8 mouse cellular contexts compared by ENCODE assay signal in genomic region chr7:73399501-73400044, GRCm38 (mm10). TPM values are rescaled to one million over a fixed set of nuclear protein-coding genes. Genes with fewer than 3 reads are reported as not detected.
A peak's percentile ranks its signal among the peaks of the same experiment; 100 is the strongest.
DNase-seq lines count a peak whose midpoint lies in the region; ATAC-seq and TF ChIP-seq lines count a peak whose summit lies in the region.

No protein-coding gene starts in this region.

- DNase-seq in B cell, adult 2 months, result peak; percentile 70 to 71
- peak; percentile 83 for DNase-seq in adrenal gland, adult 2 months
- peak; percentile 91 for DNase-seq in embryo, embryonic 10 days (ENCODE audit: low spot score)
- DNase-seq in heart, adult 8-10 months (ENCODE audit: low spot score), result peak; percentile 74
- DNase-seq in kidney, adult 2 months, result peak; percentile 73
- peak in 1 of 3 experiments; percentile 7 for DNase-seq in liver, embryonic 14.5 days (ENCODE audit: low read depth in 3 of 3, low spot score in 3 of 3)
- DNase-seq in neural tube, embryonic 10.5 days (ENCODE audit: extremely low spot score, low spot score), result peak; percentile 88
- DNase-seq in urinary bladder, postnatal 10 days (ENCODE audit: low spot score), result peak; percentile 60

- H3K36me3 ChIP-seq in kidney, adult 2 months (ENCODE audit: control insufficient read depth, insufficient read depth, low read length), result no peaks in the 10 kb centered on the region
- H3K36me3 ChIP-seq in liver, embryonic 14.5 days (replicated peaks; ENCODE audit: control insufficient read depth, insufficient read depth, low read depth), result no peaks in the 10 kb centered on the region

- H3K9ac ChIP-seq in liver, embryonic 14.5 days (replicated peaks), result no peak overlapping the region

- peak overlapping the region; percentile 38 for H3K4me3 ChIP-seq in kidney, adult 2 months (ENCODE audit: insufficient read depth, low read depth, low read length)
- no peak overlapping the region for H3K4me3 ChIP-seq in liver, embryonic 14.5 days (ENCODE audit: insufficient read depth in 1 of 2, low read depth in 2 of 2, low read length in 2 of 2)

- WGBS in kidney, adult 2 months, result 3% methylated on average over 19 of the region's 19 CpGs
- 2% methylated on average over 19 of the region's 19 CpGs for WGBS in liver, embryonic 14.5 days (ENCODE audit: insufficient replicate concordance)

- no peaks in the 10 kb centered on the region for H3K9me3 ChIP-seq in liver, embryonic 14.5 days (ENCODE audit: control insufficient read depth, low read length)

- H3K4me2 ChIP-seq in liver, embryonic 14.5 days (ENCODE audit: low read depth), result peak overlapping the region; percentile 25

- TF ChIP-seq POLR2A in kidney, adult 2 months (IDR thresholded peaks at IDR 0.05; ENCODE audit: low read depth, low read length), result no peak

- no peak overlapping the region for H3K27ac ChIP-seq in kidney, adult 2 months (ENCODE audit: insufficient read depth, low read depth, low read length)
- H3K27ac ChIP-seq in liver, embryonic 14.5 days, result no peak overlapping the region

- TF ChIP-seq CTCF in kidney, adult 2 months (conservative IDR thresholded peaks at IDR 0.05; ENCODE audit: insufficient read depth, insufficient read length, low read depth, low read length), result peak; percentile 64
- peak; percentile 80 for TF ChIP-seq CTCF in liver, embryonic 14.5 days (IDR thresholded peaks at IDR 0.05; ENCODE audit: low read depth)

- ATAC-seq in liver, embryonic 14.5 days (ENCODE audit: insufficient read depth), result no peak

- no peak for TF ChIP-seq EP300 in liver, embryonic 14.5 days (IDR thresholded peaks at IDR 0.05; ENCODE audit: low read depth)

- no peaks in the 10 kb centered on the region for H3K27me3 ChIP-seq in kidney, adult 2 months (replicated peaks; ENCODE audit: control insufficient read depth, insufficient read depth, low read length)
- H3K27me3 ChIP-seq in liver, embryonic 14.5 days (ENCODE audit: control insufficient read depth, insufficient read depth, low read length), result peaks cover 23% of the 10 kb centered on the region

- H3K4me1 ChIP-seq in kidney, adult 2 months (ENCODE audit: control insufficient read depth, insufficient read depth, low read length), result 0 out of 2 replicates have a peak, but pooled peaks cover 3% of the 10 kb centered on the region
- no peaks in the 10 kb centered on the region for H3K4me1 ChIP-seq in liver, embryonic 14.5 days (replicated peaks; ENCODE audit: control insufficient read depth in 2 of 2, insufficient read depth in 2 of 2, low read length in 1 of 2)

RNA-seq across cellular contexts. Expression of gene Rgma, which starts 24.3 kb away (rescaled TPM):
- 10 to 100 TPM in 1 of 2 experiments, 1 to 10 TPM in 1; 8.2 to 24.1 TPM for total RNA-seq in adrenal gland, adult 2 months (2021)
- 21.6 and 22.8 TPM in 2 replicates for polyA plus RNA-seq in adrenal gland, adult 2 months (2012; rRNA removed)
- total RNA-seq in heart, adult 8-10 months (2022), result 10 to 100 TPM; 52.3 to 84.3 (median 65.6) TPM
- polyA plus RNA-seq in kidney, adult 2 months (2012; rRNA removed), result 7.2 and 8.7 TPM in 2 replicates
- 0.06 and 0.32 TPM in 2 replicates for polyA plus RNA-seq in liver, embryonic 14.5 days (2012; rRNA removed)
- polyA plus RNA-seq in liver, embryonic 14.5 days (2014; fragmentation: Nextera tagmentation; extraction: Ambion mirVana), result 0.05 TPM in 1 of 2 replicates, not detected in the other
